Mouse (Mus musculus) megakaryocyte, embryonic 14.5 days (primary cell): Measurements from ENCODE around the gene Gfod1. TPM values are rescaled to one million over a fixed set of nuclear protein-coding genes. Genes with fewer than 3 reads are reported as not detected.

Experiments
- H3K27me3 ChIP-seq: replicated peaks from 2 replicates; pipeline ENCODE3; 2012; ENCODE audit warnings: inconsistent platforms
- H3K36me3 ChIP-seq: replicated peaks from 2 replicates; pipeline ENCODE3; 2012; ENCODE audit warnings: low read length, inconsistent platforms, mixed read lengths
- H3K4me1 ChIP-seq: 2 replicates; pipeline ENCODE4 v1.6.1; 2012; ENCODE audit warnings: inconsistent platforms
- H3K4me3 ChIP-seq: replicated peaks from 2 replicates; pipeline ENCODE3; 2012; ENCODE audit warnings: moderate library complexity, mild to moderate bottlenecking, inconsistent platforms
- H3K9me3 ChIP-seq: 2 replicates; pipeline ENCODE4 v1.6.1; 2012; ENCODE audit warnings: inconsistent platforms
- FLI1 ChIP-seq: IDR thresholded peaks from 2 replicates; pipeline ENCODE4 v1.6.1; 2012; ENCODE audit warnings: low read length, inconsistent platforms, mixed read lengths
- GATA1 ChIP-seq: IDR thresholded peaks from 3 replicates; pipeline ENCODE4 v1.6.1; 2012; ENCODE audit warnings: mixed read lengths, low read length, inconsistent platforms, borderline replicate concordance
- polyA plus RNA-seq: library from polyadenylated mRNA; stranded (reverse); fragments of >175 nt; gene quantifications from 2 replicates; pipeline ENCODE4 v1.2.3, GENCODE M21; 2012; ENCODE audit warnings: low replicate concordance; ENCODE audit not compliant: insufficient read depth

Gene Gfod1
- polyA plus RNA-seq, 1 experiment: 5.5 TPM

- Histone ChIP-seq H3K4me3 (no peak overlapping the region), H3K9me3 (no peaks in the 10 kb centered on the region), H3K4me1 (peaks cover 12% of the 10 kb centered on the region), H3K36me3 (peaks cover 87% of the 10 kb centered on the region), H3K27me3 (no peaks in the 10 kb centered on the region)
- no peak for TF ChIP-seq FLI1
- no peak for TF ChIP-seq GATA1
These were observed 144.5 kb downstream of the Gfod1 start for GRCm38 (mm10) chr13:43159429-43159828.

DNA sequence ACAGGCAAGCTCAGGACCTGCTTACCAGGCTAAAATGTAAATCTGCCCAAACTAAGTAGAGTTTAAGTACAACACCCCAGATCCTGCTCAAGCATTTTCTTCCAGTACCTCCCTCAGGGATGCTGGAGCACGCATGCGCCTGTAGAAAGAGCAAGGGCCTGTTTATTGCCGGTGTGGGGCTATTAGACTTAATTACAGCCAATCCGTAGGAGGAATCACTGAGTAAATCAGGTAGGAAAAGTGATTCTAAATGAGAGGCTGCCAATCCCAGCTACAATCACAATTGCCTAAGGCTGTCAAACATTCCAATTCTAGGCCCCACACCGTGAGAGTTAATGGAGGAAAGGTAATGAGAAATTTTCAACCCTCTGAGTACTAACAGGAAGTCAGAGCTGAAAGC is 145.7 kb downstream of the Gfod1 start:
- Histone ChIP-seq H3K36me3 (peaks cover 87% of the 10 kb centered on the region), H3K27me3 (no peaks in the 10 kb centered on the region), H3K9me3 (no peaks in the 10 kb centered on the region), H3K4me1 (peaks cover 9% of the 10 kb centered on the region), H3K4me3 (no peak overlapping the region)
- no peak for TF ChIP-seq FLI1
- no peak for TF ChIP-seq GATA1

DNA sequence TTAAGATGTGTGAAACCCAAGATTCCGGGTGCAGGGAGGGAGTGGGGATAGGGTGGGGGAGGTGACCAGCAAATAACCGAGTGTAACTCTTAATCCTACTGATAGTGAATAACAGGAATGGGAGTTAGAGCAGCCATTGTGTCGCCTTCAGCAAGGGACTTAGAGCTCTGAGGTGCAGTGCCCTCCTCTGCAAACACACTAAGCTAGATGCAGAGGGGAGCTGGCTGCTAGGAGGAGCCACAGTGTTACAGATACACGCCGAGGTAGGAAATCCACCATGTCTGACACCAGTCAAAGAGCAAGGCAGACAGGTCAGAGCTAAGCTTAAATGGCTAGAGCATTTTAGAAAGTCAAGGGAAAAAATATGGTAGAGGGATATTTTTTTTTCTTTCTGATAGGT is 146.6 kb downstream of the Gfod1 start:
- Histone ChIP-seq H3K9me3 (no peaks in the 10 kb centered on the region), H3K36me3 (peaks cover 89% of the 10 kb centered on the region)
- TF ChIP-seq GATA1: no peak
- TF ChIP-seq FLI1: no peak

GRCm38 (mm10) chr13:43152005-43152520 is 151.9 kb downstream of the Gfod1 start:
- Histone ChIP-seq H3K27me3 (no peaks in the 10 kb centered on the region), H3K9me3 (no peaks in the 10 kb centered on the region), H3K4me1 (peaks cover 14% of the 10 kb centered on the region), H3K36me3 (peaks cover 76% of the 10 kb centered on the region), H3K4me3 (no peak overlapping the region)
- TF ChIP-seq GATA1: no peak
- no peak for TF ChIP-seq FLI1

More for the DNA sequence above, 146.6 kb downstream of the Gfod1 start:
- Histone ChIP-seq H3K4me1 (peaks cover 9% of the 10 kb centered on the region), H3K4me3 (no peak overlapping the region), H3K27me3 (no peaks in the 10 kb centered on the region)

DNA sequence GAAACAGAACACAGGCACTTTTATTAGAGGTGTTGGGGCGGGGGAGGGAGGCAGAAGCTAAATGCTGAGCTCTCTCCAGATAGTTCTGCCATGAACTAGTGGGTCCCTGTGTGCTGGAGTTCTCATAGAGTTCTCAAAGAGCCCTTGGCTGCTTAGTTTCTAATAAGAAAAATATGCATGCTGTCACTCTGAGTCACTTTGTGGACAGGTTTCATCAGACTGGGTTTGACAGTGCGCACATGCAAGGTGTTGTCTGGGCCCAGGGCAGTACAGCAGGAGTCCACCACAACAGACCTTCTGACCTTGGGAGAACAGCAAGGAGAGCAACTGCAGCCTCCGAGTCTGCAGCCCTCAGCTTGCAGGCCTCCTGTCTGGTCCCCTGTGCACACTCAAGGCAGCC is 154.3 kb downstream of the Gfod1 start:
- Histone ChIP-seq H3K36me3 (peaks cover 54% of the 10 kb centered on the region), H3K9me3 (no peaks in the 10 kb centered on the region), H3K4me1 (peaks cover 11% of the 10 kb centered on the region), H3K4me3 (no peak overlapping the region), H3K27me3 (peaks cover 2% of the 10 kb centered on the region)
- TF ChIP-seq GATA1 (no peak), FLI1 (no peak)

DNA sequence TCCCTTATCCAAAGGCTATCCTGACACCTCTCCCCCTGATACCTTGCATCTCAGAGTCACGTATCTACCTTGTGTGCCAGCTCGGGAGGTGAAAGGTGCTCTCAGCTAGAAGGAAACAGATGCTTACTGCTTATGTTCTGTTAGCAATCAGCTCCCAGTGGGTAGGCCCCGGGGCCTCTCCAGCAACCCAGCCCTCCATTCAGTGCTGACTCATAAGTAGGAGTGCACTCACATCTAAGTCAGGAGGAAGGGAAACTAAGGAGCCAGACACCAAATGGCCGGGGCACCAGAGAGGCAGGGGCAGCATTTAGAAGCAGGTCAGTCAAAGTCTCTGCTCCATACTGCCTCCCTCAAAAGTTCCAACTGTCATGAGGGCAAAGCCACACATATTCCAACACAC is 155.3 kb downstream of the Gfod1 start:
- H3K4me3 ChIP-seq: peak overlapping the region; percentile 11
- H3K36me3 ChIP-seq: peaks cover 45% of the 10 kb centered on the region
- H3K9me3 ChIP-seq: no peaks in the 10 kb centered on the region
- peaks cover 4% of the 10 kb centered on the region for H3K27me3 ChIP-seq
- H3K4me1 ChIP-seq: peaks cover 9% of the 10 kb centered on the region
- TF ChIP-seq FLI1 (no peak), GATA1 (no peak)

GRCm38 (mm10) chr13:43146515-43147258 is 157.3 kb downstream of the Gfod1 start:
- no peaks in the 10 kb centered on the region for H3K9me3 ChIP-seq
- peaks cover 9% of the 10 kb centered on the region for H3K4me1 ChIP-seq
- peaks cover 25% of the 10 kb centered on the region for H3K36me3 ChIP-seq
- no peak overlapping the region for H3K4me3 ChIP-seq
- H3K27me3 ChIP-seq: peaks cover 8% of the 10 kb centered on the region
- TF ChIP-seq FLI1 (no peak), GATA1 (no peak)

Other genes with a start within 250 kb of the Gfod1 start
- 2.7 and 6.9 TPM in 2 replicates for gene Tbc1d7, start 132.7 kb downstream of the Gfod1 start, polyA plus RNA-seq
- gene Sirt5, start 61.3 kb upstream of the Gfod1 start, polyA plus RNA-seq: 9.0 and 15.9 TPM in 2 replicates
- 91.2 and 260 TPM in 2 replicates for gene Nol7, start 94.2 kb upstream of the Gfod1 start, polyA plus RNA-seq
- gene Ranbp9, start 177.1 kb upstream of the Gfod1 start, polyA plus RNA-seq: 15.7 and 40.8 TPM in 2 replicates